Mouse (Mus musculus): ENCODE measurements around the gene Zdhhc13.

The Zdhhc13 gene

DNA sequence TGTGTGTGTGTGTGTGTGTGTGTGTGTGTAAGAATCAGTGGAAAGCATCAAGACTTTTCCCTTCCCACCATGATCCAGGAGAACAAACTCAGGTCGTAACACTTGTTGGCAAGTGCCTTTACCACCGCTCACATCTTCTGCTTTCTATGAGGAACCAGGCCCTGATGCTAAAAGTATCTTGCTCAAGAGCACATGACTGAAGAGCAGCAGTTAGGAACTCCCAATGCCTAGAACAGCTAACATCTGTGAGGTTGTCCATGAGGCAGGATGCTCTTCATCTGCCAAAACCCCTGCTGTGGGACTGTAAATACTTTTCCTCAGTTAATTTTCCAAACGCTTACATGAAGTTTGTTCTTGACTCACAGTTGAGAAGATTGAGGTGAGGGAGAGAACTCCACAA, 455 bp upstream of the Zdhhc13 start:
- DNase-seq: no peak

DNA sequence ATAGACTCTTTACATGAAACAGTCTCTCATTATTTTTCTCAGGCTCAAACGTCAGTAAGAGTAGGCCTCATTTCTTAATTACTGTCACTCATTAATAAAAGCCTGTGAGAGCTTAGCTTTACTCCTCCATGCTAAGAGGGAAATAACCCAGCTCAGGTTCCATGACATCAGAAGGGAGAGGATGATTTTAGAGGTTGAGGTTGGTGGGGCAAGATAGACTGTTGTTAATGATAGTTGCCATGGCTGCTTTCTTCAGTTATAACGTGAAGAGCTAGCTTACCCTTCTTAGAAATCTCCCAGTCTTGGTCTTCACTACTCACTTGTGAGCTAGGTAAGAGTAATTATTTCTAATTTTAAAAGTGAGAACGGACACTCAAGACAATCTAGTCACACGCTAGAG, 1.3 kb downstream of the Zdhhc13 start:
- no peak for DNase-seq

DNA sequence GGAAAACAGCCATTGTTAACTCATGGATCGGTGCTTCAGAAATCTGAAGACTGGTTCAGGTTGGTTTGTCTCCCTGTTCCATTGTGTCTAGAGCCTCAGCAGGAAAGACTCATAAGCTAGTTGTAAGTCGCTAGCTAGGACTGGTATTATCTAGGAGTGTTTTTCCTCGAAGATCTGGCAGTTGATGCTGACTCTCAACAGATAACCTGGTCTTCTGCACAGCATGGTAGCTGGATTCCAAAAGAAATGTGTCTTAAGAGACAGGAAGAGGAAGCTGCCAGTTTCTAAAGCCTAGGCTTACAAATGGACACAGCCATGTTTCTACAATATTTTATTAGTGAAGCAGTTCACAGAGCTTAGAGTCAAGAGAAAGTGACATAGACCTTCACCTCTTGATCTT, 2.6 kb downstream of the Zdhhc13 start:
- no peak for DNase-seq

DNA sequence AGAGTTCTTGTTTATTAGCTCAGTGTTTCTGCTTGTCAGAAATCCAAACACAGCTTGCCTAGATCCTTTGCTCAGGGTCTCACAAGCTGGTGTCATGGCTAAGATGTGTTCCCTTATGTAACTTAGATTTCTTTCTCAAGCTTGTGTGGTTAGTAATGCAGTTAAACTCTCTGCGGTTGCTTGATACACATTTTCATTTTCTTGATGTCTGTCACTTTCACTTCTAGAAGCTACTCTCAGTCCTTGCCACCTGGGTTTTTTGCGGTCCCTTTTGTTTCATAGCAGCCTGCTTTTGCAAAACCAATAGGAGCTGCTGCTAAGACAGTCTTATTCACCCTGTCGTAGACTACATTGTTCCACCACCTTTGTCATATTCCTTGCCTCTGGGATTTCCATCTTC, 6.3 kb downstream of the Zdhhc13 start:
- DNase-seq: no peak

DNA sequence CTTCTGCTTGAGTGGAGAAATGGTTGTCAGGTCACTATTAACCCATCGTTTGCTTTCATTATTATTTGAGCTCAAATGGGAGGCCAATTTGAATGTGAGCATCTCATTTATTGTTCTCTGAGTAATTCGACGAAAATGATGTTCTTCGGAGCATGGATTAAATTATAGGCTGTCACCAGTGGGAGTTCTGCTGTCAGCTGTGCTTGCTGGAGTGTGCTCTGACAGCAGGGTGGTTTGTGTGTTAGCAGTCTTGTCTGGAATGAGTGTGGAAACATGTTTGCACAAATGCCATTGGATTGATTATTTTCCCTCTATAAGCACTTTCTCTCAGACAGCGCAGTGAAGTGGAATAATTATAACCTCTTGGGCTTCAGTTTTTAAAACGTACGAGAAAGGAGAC, 14.6 kb downstream of the Zdhhc13 start:
- DNase-seq: no peak

DNA sequence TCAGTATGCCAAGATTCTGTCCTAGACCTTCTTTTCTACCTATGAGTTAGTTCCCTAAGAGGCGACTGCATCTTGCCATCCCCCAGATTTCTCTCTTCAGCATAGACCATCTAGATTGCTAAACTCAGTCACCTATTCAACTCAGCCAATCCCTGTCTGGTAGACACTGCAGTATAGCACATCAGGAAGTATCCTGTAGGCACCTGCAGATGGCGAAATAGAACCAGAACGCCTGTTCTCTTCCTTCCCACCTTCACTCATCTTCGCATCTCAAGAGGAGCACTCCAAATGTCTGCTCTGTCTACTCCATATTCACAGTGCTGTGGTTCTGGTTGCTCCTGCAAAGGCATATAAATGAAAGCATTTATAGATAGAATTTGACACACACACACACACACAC, 17.8 kb downstream of the Zdhhc13 start:
- DNase-seq: no peak

DNA sequence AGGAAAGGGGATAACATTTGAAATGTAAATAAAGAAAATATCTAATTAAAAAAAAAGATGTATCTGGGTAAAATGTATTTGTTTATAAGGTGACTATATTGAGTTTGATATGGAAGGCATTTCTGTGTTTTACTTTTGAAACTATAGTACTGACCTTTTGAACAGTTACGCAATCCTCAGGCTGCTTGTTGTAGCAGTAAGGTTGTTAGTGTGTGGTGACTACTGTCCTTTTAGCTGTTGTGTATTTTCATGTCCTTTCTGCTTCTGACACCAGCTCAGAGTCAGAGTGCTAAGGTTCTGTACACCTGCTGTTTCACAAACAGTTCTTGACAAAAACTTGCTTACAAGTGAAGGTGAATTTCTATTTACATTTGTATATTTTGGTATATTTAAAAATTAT, 21.8 kb downstream of the Zdhhc13 start:
- no peak for DNase-seq

DNA sequence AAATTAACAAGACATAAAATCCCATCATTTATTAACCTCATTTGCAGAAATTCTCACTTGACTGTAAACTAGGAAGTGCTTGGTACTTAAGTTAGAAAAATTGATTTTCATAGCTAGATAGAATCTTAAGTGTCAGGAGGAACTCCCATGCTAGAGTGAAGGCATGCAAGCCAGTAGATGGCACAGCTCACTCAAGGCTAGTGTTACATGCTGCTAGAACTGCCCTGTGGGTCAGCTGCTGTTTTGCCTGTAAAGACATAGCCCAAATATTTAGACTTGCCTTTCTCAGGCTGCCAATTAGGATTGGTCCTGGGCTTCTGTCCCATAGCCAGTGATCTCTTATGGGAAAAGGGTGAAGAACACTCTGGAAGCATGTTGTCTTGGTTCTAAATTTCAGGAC, 23.6 kb downstream of the Zdhhc13 start:
- DNase-seq: no peak

DNA sequence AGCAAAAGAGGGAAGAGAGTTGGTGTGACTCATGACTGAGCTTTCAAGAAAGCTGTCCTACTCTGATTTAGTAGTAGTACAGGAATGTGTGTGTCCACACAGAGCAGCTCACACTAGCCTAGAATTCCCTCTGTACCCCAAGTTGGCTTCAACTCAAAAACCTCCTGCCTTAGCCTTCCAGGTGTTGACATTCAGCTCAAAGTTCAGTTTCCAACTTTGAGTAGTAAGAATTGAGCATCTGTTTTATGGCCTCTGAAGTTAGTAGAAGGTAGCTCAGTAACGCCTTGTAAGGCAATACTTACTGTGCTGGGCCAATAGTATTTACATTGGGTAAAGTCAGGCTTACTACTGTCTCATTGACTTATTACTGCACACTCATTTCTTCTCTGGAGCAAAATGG, 24.8 kb downstream of the Zdhhc13 start:
- no peak for DNase-seq

DNA sequence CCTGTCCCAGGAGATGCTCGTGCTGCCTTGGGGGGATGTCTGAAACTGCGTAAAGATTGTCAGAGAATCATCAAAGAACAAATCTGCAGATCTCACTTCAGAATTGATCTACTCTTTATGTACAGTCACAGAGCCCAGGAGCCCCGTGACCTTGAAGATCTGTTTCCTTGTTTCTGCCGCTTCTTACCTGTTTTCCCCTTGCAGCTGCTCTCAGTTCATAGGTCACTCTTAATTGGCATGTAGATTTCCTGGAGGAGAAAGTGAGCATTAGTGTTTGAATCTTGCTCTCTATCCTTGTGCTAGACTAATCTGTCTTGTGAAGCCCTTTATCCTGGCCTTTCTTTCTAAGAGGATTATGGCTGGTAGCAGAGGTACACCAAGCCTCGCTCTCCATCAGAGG, 32.9 kb downstream of the Zdhhc13 start:
- no peak for DNase-seq

DNA sequence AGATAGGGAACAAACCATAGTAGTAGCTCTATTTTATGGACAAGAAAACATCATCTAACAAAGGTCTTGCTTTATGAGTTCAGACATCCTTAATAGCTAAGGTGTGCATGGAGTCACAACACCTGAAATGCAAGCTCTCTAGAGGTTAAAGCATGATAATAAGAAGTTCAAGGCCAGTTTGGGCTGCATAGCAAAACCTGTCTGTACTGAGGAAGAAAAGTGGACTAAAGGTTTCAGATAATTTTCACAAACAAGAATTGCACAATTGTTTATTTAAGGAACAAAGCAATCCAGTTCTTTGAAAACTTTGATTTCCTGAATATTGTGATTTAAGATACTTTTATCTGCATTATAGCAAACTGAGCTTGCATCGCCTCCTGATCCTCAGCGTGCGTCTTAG, 34.8 kb downstream of the Zdhhc13 start:
- DNase-seq: no peak

DNA sequence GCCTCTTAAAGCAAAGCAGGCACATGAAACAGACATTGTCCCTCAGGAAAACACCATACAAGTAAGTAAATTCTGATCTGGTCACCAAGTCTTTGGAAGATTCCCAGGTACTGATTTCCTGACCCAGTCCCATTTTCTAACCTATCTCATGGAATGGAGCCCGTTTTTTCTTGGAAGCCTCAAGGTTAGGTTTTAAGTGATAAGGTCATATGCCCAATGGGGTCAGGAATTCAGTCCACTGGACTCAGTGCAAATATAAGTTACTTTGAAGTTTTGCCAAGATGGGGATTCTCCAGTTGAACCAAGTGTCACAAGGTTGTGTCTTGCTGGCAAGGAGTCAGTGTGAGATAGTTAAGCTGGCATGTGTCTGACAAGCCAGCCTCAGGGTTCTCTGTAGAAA, 35.9 kb downstream of the Zdhhc13 start:
- no peak for DNase-seq

DNA sequence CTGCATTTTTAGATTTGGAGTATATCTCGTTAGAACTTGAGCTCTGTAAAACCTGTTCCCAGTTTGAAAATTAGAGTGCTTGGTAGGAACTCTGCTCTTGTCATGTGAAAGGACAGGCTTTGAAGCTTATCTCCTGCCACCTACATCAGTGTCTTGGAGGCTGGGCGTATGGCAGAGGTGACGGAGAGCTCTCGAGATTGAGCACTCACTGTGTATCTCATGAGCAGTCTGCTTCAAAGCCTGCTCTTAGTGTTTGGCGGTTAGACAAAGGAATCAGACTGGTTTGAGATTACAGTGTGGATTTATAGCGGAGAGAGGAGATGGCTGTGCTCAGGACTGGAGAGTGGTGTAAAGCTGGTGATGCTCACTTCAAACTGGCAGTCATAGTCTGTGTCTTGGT, 36.4 kb downstream of the Zdhhc13 start:
- DNase-seq: no peak

DNA sequence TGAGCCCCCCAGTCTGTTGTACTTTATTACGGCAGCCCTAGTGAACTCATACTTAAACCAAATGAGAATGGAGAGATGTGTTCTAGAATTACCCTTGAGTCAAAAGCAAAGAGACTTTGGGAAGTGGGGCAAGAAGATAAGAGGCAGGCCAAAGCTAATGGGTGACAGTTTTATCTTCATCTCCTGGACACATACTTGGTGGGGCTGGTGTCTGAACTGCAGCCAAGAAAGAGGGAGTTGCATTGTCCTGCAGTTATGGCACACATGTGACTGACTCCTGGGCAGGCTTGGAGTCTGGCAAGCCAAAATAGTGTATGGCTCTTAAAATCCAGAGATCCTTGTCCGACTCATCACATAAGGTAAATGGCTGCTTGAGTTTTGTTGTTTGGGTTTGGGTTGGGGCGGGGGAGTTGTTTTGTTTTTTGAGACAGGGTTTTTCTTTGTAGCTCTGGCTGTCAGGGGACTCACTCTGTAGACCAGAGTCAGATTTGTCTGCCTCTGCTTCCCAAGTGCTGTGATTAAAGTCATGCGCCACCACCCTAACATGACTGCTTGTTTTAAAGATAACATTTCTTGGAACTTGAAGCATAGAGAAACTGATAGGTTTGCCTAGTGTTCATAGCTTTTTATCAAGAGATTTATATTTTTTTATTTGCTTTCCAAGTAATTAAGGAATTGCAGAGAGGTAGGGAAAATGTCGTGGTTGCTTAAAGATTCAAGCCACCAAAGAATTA, 40.5 kb downstream of the Zdhhc13 start:
- no peak for DNase-seq

DNA sequence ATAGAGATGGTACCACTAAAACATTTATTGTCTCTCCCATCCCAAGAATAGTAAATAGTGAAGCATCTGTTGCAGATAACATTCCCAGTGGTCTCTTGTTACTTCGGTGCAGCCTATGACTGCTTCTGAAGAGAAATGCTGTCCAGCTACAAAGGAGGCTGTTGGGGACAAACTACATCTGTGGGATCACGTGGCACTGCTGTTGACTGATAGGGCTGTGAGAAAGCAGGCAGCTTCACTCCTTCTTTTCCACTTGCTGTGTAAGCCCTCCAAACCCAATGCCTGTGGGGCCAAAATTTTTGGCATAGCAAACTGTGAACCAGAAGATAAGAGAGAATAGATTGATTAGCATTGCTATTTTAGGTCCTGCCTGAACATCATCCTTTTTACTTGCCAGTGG, 41.6 kb downstream of the Zdhhc13 start:
- no peak for DNase-seq

DNA sequence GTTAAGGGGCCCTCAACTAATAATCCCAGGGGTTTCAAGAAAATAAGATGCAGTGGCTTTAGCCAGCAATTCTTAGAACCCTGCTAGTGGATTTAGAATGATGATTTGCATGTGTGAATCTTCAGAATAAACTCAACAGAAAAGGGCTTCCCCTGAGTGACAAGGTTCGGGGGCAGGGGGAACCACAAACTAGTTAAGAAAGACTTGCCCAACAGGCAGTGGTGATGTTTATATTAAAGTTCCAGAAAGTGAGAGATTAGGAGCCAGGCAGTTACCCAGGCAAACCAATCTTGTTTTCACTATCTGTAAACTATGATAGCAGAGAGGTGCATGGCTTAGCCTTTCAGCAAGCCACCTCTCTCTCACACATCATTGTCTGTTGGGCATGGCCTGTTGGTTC, 43.9 kb downstream of the Zdhhc13 start:
- no peak for DNase-seq

DNA sequence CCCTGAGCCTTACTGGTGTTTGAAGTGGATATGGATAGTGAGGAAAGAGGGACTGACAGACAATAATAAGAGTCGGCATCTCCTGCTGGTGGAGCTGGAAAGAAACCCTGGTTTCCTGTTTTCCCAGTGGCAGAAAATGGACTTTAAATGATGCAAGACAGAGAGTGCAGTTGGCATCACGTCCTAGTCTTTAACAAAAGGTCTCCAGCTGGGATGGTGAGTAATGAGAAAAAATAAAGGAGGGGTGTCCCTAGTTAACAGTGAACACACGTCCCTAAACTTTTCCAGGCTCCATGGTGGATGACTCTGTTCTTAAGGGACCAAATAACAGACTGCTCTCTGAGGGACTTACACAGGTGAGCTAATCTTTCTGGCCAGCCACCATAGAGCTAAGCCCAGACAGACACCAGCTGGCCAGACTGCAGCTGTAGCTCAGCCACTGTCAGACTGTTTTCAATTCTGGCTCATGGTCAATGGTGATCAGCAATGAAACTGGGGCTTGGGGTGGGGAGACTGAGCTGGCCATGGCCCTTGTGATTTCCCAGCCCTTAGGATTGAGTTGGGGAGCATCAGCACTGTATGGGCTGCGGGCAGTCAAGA, 45.7 kb downstream of the Zdhhc13 start:
- no peak for DNase-seq

DNA sequence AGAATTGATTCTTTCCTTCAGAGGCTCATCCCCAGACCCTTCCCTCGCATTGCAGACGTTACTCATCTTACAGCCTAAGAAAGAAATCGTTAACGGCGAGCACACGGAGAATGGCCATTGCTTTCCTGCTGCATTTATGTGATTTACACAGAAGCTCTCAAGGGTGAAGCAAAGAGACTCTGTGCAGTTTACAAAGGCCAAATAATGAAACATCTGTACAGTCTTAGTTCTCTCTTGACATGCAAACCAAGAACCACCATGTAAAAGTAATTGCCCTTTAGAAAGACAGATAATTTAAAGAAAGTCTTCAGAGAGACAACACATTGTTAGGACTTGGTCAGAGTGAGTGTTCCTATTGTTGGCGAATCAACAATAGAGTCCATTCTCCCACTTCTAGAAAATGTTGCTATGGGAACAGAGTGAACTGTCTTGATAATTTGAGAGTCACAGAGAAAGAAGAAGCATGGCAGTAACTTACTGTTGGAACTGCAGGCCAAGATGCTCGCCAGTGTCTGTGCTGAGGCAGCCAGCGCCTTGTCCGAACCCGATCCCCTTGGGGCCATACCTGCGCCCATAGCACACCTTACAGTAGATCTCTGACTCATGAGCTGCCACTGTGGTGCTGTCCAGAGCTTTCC, 46.3 kb downstream of the Zdhhc13 start:
- no peak for DNase-seq

DNA sequence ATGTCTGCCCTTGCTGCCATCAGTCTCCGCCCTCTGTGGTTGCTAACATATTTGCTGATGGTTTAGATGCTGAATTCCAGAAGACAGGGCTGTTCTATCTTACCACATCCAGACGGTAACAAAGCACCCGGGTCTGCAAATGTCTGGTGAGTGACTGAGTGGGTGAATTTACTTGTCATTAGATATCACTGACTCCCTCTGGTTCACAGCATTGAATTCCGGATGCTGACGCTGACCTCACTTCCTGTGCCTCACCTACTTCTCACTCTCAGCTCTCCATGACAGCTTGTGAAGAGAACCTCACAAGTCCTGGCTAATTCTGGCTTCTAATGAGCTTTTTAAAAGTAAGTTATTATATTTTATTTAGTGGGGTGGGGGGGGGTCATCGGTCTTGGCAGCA, 48.1 kb downstream of the Zdhhc13 start:
- DNase-seq: no peak

DNA sequence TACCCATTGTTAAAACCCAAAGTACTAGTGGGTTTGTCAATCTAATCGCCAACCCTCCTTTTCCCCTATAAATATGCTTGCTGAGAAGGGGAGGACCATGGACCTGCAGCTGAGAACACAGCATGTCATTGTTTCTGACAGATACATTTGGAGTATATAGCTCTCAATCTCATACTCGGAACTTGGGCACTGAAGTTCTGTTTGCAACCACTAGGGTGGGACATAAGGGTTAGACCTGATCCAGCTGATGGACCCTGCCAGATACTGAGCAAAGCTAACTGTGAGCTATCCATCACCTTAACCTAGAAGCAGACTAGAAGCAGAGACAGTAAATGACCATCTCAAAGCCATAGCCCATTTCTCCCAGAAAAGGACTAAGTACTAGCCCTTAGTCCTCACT, 49.6 kb downstream of the Zdhhc13 start:
- DNase-seq: no peak

DNA sequence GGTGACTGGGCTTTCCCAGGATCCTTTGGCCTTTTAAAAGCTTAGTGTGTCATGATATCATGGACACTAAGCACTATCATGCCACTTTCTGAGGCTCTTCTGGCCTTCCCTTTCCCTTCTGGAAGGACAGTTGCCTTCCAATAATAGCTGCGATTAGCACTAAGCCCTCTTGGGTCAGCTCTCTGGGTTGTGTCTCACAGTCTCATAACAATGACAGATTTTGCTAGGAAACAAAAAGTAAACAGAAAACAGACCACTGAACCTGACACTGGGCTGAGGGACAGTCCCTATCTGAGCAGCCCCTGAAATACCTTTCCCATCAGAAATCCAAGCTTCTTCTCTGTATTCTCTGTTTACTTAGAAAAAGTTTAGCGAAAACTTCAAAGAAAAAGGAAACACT, 51.7 kb downstream of the Zdhhc13 start:
- no peak for DNase-seq

DNA sequence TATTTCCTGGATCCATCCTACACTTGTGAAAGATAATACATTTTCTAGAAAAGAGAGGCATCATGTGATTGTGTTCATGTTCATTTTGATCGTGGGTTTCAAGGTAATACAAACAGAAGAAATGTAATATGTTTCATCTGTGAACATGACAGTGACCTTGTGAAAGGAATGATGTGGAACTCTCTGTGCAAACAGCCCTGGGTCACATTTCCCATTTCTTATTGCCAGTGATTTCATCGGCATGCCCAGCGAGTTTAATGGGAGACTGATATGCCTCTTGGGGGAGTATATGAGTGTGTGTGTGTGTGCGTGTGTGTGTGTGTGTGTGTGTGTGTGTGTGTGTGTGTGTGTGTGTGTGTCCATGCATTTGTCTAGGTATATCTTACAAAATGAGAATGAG, 52.7 kb downstream of the Zdhhc13 start:
- no peak for DNase-seq

DNA sequence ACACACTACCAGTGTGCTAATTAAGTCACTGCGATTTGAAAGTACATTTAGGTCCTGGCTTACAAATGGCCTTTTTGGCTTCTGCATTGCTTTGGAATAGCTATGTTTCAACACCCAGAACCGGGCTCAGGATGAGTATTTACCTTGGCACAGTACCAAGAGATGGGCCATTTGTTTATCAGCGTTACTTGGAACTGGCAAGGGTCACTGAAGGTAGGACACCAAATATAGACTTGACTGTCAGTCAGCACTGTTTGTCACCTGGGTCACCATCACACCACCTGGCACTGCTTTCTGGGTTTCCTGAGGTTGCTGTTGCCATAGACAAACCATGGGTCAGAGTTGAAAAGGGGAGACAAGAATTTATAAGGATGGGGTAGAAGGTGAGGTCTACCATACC, 53.5 kb downstream of the Zdhhc13 start:
- DNase-seq: no peak

DNA sequence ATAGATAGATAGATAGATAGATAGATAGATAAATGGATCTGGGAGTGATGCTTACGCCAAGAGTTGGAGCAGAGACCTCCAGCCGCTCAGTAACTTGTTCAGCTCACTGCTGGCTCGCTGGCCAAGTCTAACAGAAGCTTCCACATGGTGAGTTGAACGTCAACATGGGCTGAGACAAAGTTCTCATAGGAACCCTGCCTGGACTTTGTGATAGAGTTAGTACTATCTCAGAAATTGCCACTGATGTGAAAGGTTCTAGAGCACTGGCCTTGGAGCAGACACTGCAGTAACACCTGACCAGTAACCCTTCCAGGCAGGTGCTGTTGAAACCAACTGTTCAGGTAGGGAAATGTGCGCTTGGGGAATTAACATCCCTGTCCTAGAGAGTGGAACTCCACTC, 54.7 kb downstream of the Zdhhc13 start:
- DNase-seq: no peak
